Mouse (Mus musculus) myocyte (in vitro differentiated cells): ENCODE results near the gene Tmem56.

ENCODE experiments used
- CEBPB ChIP-seq: IDR thresholded peaks from 2 replicates; pipeline ENCODE4 v1.6.1; 2011; ENCODE audit warnings: mild to moderate bottlenecking, moderate library complexity; ENCODE audit not compliant: poor library complexity, insufficient read depth, severe bottlenecking
- E2F4 ChIP-seq: IDR thresholded peaks from one replicate; pipeline ENCODE4 v1.6.1; 2011; ENCODE audit warnings: mild to moderate bottlenecking, control low read depth, moderate library complexity; ENCODE audit not compliant: insufficient read depth
- MAX ChIP-seq: IDR thresholded peaks from one replicate; pipeline ENCODE4 v1.6.1; 2011; ENCODE audit warnings: low read depth, mild to moderate bottlenecking, control low read depth
- MYOG ChIP-seq, 3 experiments: IDR thresholded peaks; one replicate each; pipeline ENCODE4 v1.6.1; 2011; ENCODE audit warnings: control low read depth in 2 of 3, low read depth in 2 of 3, mild to moderate bottlenecking in 2 of 3; ENCODE audit not compliant: insufficient read length in 2 of 3, control insufficient read depth in 1 of 3, insufficient read depth in 1 of 3
- POLR2A ChIP-seq: IDR thresholded peaks from one replicate; pipeline ENCODE4 v1.6.1; 2011; ENCODE audit warnings: low read depth, mild to moderate bottlenecking, control low read depth, moderate library complexity; ENCODE audit not compliant: insufficient read length
- POLR2AphosphoS2 ChIP-seq: IDR thresholded peaks from one replicate; pipeline ENCODE4 v1.6.1; 2011; ENCODE audit warnings: low read depth, control low read depth; ENCODE audit not compliant: insufficient read length
- REST ChIP-seq: IDR thresholded peaks from one replicate; pipeline ENCODE4 v1.6.1; 2011; ENCODE audit warnings: mild to moderate bottlenecking, control low read depth, moderate library complexity; ENCODE audit not compliant: insufficient read depth, insufficient read length
- TCF12 ChIP-seq: IDR thresholded peaks from one replicate; pipeline ENCODE4 v1.6.1; 2011; ENCODE audit warnings: mild to moderate bottlenecking, control low read depth; ENCODE audit not compliant: poor library complexity, insufficient read depth, severe bottlenecking
- USF1 ChIP-seq: IDR thresholded peaks from one replicate; pipeline ENCODE4 v1.6.1; 2011; ENCODE audit warnings: low read depth, mild to moderate bottlenecking, control low read depth, moderate library complexity

GRCm38 (mm10) chr3:121256131-121256530 lies 26.8 kb downstream of the Tmem56 start:
- TF ChIP-seq POLR2AphosphoS2 (no peak), E2F4 (no peak), POLR2A (no peak), MAX (no peak), MYOG (IDR thresholded peaks at IDR 0.05; ENCODE audit: control insufficient read depth in 1 of 3, insufficient read depth in 1 of 3, insufficient read length in 2 of 3, low read depth in 2 of 3) (no peak), USF1 (no peak), REST (no peak), TCF12 (no peak), CEBPB (no peak)
